Mouse (Mus musculus): ENCODE data around the gene Tmem270.

Gene Tmem270

GRCm38 (mm10) chr5:134887447-134888335 is 18.8 kb downstream of the Tmem270 start:
- no peak for DNase-seq (ENCODE audit: low spot score in 2 of 2)

- DNase-seq (ENCODE audit: low spot score in 2 of 2): no peak
Observed at GRCm38 (mm10) chr5:134883077-134883476, 23.5 kb downstream of the Tmem270 start.

DNA sequence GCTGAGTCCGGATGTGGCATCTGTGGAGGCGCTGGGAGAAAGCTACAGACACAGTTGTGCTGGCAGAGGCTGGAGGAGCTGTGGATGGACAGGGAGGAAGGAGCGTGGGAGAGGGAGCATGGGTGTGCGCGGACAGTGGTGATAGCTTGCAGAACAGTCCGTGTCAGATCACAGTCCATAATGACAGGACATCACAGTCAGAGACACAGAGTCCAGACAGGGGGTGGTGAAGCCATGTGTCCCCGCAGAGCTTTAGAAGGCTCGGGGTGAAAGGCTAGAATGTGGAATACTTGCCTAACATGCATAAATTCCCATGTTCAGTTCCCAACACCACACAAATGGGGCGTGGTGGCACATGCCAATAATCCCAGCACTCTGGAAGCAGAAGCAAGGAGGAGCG is 29.7 kb downstream of the Tmem270 start:
- DNase-seq (ENCODE audit: low spot score in 2 of 2): no peak

- no peak for DNase-seq (ENCODE audit: low spot score in 2 of 2)
Observed at GRCm38 (mm10) chr5:134875245-134875644, 31.3 kb downstream of the Tmem270 start.

DNA sequence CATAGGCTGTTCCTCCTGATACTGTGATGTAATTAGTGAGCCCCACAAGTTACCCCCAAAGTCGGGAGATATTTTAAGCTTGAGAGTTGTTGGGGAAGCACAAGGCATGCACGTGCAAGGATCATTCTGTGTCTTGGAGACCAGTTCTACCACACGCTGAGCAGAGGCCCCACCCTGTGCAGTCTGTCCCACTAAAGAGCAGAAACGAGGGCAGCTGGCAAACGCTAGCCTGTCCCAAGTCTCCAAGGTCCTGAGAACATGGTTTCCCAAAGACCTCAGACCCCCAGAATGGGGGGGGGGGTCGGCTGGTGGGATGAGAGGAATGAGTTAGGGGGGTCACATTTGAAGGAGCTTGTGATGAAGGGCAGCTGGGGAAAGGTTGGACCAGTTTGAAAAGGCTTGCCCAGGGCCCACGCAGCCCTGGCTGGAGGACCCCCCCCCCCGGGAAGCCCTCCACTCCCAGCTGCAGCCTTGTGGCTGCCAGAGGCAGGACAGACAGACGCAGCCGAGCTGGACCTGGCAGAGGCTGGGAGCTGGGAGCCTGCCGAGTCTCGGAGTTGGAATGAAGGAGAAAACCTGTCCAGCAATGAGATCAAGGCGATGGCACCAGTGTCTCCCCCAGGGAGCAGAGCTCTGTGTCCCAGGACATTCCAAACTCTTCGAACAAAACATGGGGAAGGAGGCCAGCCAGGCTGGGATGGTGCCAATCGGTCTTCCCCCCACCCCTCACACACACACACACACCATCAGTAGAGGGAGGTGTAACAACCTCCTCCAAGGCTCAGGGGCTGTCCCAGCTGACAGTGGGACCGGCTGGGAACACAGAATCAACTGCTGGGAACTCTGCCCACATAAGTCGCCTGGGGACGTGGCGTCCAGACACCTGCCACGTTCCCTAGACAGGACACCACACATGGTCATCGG is 32.3 kb downstream of the Tmem270 start:
- no peak for DNase-seq (ENCODE audit: low spot score in 2 of 2)

DNA sequence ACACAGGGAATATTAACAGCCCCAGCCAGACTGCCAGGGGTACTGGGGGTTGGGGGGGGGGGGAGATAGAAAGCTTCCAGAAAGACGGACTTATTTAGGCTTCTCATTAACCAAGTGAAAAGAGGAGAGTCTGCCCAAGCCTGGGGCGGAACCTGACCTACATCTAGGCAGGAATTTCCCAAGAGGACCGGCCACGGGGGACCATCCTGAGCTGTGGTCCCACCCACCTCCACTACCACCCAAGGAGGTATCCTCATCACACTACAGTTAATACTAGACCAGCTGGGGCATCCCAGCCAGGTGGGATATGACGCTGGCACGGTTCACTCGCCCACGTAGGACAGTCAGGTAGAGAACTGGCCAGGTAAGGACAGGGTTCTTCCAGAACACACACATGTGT is 33.5 kb downstream of the Tmem270 start:
- DNase-seq (ENCODE audit: low spot score in 2 of 2): no peak

DNA sequence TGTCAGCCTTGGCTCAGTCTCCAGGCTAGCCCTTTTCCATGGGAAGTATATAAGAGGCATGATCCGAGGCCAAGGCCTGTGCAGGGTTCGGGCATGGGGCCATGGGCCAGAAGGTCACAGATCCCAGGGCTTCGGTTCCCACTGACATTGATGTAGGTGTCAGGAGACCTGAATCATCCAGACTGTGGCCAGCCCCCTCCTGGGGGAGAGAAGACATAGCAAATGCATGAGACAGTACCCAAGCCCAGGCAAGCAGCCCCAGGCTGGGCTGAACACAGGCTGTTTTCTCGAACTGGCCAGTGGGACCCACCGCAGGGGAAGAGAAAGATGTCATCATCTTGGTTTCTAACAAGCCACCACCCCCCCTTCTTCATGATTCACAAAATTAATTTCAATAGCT is 33.9 kb downstream of the Tmem270 start:
- DNase-seq (ENCODE audit: low spot score in 2 of 2): no peak

GRCm38 (mm10) chr5:134868506-134868905 is 38.0 kb downstream of the Tmem270 start:
- DNase-seq (ENCODE audit: low spot score in 2 of 2): no peak

GRCm38 (mm10) chr5:134867320-134868144 is 39.0 kb downstream of the Tmem270 start:
- DNase-seq (ENCODE audit: low spot score in 2 of 2): no peak

- DNase-seq (ENCODE audit: low spot score in 2 of 2): no peak
Observed at GRCm38 (mm10) chr5:134865158-134865557, 41.4 kb downstream of the Tmem270 start.

GRCm38 (mm10) chr5:134861902-134862497 is 44.5 kb downstream of the Tmem270 start:
- no peak for DNase-seq (ENCODE audit: low spot score in 2 of 2)

- DNase-seq (ENCODE audit: low spot score in 2 of 2): no peak
Observed at GRCm38 (mm10) chr5:134859193-134859592, 47.3 kb downstream of the Tmem270 start.

GRCm38 (mm10) chr5:134858378-134858777 is 48.2 kb downstream of the Tmem270 start:
- no peak for DNase-seq (ENCODE audit: low spot score in 2 of 2)

GRCm38 (mm10) chr5:134852873-134853272 is 53.7 kb downstream of the Tmem270 start:
- no peak for DNase-seq (ENCODE audit: low spot score in 2 of 2)

Measured in spleen, postnatal 10 days (tissue).